Mouse (Mus musculus) midbrain, embryonic 13.5 days (tissue): ENCODE measurements at regions not wholly inside any gene's neighbourhood (a gene's known extent, or its start where the extent isn't known, plus 50 kb on each side); places are given as distances from the start of the nearest gene placed in this dataset.
"Not testable (repeated sequence)": the region's sequence is repeated elsewhere in the genome, so short reads cannot be mapped to it uniquely, and the experiment has no call there.

Experiments used
- ATAC-seq: fragments of 200-750 bp; cut with Nextera tagmentation; 2 replicates; pipeline ENCODE4 v1.8.0; 2017; ENCODE audit warnings: mild to moderate bottlenecking, moderate TSS enrichment, moderate library complexity
- H3K27ac ChIP-seq: fragments of 300-500 bp; sonication (generic); 2 replicates; pipeline ENCODE4 v1.5.1; 2015; ENCODE audit warnings: inconsistent platforms, mild to moderate bottlenecking, moderate library complexity
- H3K27me3 ChIP-seq: fragments of 300-500 bp; sonication (generic); 2 replicates; pipeline ENCODE4 v1.6.1; 2015; ENCODE audit warnings: mild to moderate bottlenecking, inconsistent platforms
- H3K36me3 ChIP-seq: fragments of 300-500 bp; sonication (generic); 2 replicates; pipeline ENCODE4 v1.6.1; 2015; ENCODE audit warnings: mild to moderate bottlenecking, inconsistent platforms
- H3K4me1 ChIP-seq: fragments of 300-500 bp; sonication (generic); replicated peaks from 2 replicates; pipeline ENCODE4 v1.6.1; 2015; ENCODE audit warnings: inconsistent platforms
- H3K4me2 ChIP-seq: fragments of 300-500 bp; sonication (generic); replicated peaks from 2 replicates; pipeline ENCODE4 v1.6.1; 2015; ENCODE audit warnings: moderate library complexity, mild to moderate bottlenecking, inconsistent platforms
- H3K4me3 ChIP-seq: fragments of 300-500 bp; sonication (generic); replicated peaks from 2 replicates; pipeline ENCODE4 v1.5.1; 2015; ENCODE audit warnings: mild to moderate bottlenecking, inconsistent platforms
- H3K9ac ChIP-seq: fragments of 300-500 bp; sonication (generic); replicated peaks from 2 replicates; pipeline ENCODE4 v1.6.1; 2015; ENCODE audit warnings: mild to moderate bottlenecking, inconsistent platforms
- H3K9me3 ChIP-seq: fragments of 300-500 bp; sonication (generic); 2 replicates; pipeline ENCODE4 v1.6.1; 2016; ENCODE audit warnings: mild to moderate bottlenecking, inconsistent platforms
- WGBS: fragments of 180-500 bp; shearing (Covaris S2); methylation state at CpG from one replicate; pipeline ENCODE4 v1.1.7; 2015; 5-methylcytosine and 5-hydroxymethylcytosine counted together

DNA sequence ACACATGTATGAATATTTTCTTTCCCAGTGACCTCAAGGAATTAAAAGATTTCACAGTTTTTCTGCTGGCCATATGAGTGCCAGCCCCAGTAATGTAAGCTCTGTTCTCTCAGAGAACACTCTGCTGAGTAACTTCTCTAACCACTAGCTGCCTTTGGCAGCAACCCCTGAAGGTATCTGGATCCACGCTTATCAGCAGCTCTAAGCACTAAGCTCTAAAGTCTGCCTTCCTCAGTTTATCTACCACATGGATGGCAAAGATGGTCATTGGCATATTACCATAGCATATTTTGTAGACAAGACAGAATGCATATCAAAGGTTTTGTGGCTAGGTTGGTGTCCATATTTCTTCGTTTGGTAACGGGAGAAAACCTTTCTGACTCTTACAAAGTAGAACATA, 592.3 kb upstream of the Chrm3 start:
- ATAC-seq = no peak
- WGBS = 93% methylated on average over 3 of the region's 3 CpGs

DNA sequence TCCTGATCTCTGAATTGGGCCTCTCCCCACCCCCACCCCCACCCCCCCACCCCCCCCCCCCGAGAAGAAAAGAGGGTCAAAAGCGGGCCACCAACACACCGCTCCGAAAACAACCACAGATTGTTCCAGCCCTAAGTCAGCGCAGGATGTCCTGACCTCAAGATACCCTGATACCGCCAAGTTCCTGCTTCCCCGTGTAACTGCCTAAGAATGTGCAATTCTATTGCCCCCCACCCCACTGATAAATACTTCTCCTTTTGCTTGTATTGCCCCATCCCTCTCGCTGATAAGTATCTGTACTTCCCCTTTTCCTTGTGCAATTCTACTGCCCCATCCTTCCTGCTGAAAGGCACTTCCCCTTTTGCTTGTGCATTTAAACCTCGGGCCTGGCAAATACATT, 590.0 kb upstream of the Chrm3 start:
- ATAC-seq, H3K9me3 ChIP-seq, H3K9ac ChIP-seq, H3K4me3 ChIP-seq, H3K27ac ChIP-seq, H3K4me1 ChIP-seq, H3K36me3 ChIP-seq, H3K27me3 ChIP-seq, H3K4me2 ChIP-seq: not testable (repeated sequence)
- 88% methylated on average over 8 of the region's 9 CpGs for WGBS

More for the DNA sequence above, 592.3 kb upstream of the Chrm3 start:
- H3K4me1 ChIP-seq = no peaks in the 10 kb centered on the region
- H3K4me3 ChIP-seq = no peak overlapping the region
- no peak overlapping the region for H3K9ac ChIP-seq
- no peaks in the 10 kb centered on the region for H3K27me3 ChIP-seq
- no peaks in the 10 kb centered on the region for H3K36me3 ChIP-seq
- H3K27ac ChIP-seq = no peak overlapping the region
- no peaks in the 10 kb centered on the region for H3K9me3 ChIP-seq
- H3K4me2 ChIP-seq = no peak overlapping the region

DNA sequence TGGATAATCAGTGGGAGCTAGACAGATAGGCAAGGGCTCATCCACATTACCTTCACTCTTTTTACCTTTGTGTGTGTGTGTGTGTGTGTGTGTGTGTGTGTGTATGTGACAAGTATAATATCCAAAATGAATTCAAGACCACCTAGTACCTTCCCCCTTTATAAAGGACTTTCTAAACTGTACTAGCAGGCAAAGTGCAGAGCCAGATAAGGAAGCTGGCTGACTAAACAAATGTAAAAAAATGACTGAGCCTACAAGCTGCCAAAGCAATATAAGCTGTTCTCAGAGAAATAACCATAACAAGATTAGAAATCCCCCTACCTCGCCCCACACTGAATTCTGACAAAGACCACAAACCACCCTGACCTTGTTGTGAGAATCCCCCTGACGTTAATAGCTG, 586.8 kb upstream of the Chrm3 start:
- Histone ChIP-seq H3K4me2 (no peak overlapping the region), H3K27ac (no peak overlapping the region), H3K27me3 (no peaks in the 10 kb centered on the region), H3K4me3 (no peak overlapping the region), H3K9me3 (no peaks in the 10 kb centered on the region), H3K9ac (no peak overlapping the region), H3K4me1 (no peaks in the 10 kb centered on the region), H3K36me3 (no peaks in the 10 kb centered on the region)
- WGBS = 69% methylated on average over 2 of the region's 2 CpGs
- no peak for ATAC-seq

DNA sequence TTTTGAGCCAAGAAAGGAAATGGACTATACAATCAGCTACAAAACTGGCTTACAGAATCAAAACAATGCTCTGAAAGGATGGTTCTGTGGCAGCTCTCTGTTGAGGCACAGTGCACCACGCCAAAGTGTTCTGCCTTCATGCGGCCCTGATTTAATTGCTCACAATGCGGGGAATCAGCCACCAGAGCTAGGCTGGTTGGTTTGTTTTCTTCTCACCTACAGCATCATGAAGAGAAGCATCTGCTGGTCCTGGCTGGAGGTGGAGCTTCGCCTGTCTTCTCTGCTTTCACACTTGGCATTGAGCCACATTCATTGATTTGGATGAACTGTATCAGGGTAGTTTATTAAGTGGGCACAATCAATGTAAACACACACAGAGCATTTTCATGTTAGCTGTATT, 583.2 kb upstream of the Chrm3 start:
- Histone ChIP-seq H3K4me3 (no peak overlapping the region), H3K9ac (no peak overlapping the region), H3K9me3 (no peaks in the 10 kb centered on the region), H3K27ac (no peak overlapping the region), H3K36me3 (no peaks in the 10 kb centered on the region), H3K4me2 (no peak overlapping the region), H3K27me3 (no peaks in the 10 kb centered on the region), H3K4me1 (no peaks in the 10 kb centered on the region)
- no peak for ATAC-seq
- WGBS = 77% methylated on average over 4 of the region's 4 CpGs

DNA sequence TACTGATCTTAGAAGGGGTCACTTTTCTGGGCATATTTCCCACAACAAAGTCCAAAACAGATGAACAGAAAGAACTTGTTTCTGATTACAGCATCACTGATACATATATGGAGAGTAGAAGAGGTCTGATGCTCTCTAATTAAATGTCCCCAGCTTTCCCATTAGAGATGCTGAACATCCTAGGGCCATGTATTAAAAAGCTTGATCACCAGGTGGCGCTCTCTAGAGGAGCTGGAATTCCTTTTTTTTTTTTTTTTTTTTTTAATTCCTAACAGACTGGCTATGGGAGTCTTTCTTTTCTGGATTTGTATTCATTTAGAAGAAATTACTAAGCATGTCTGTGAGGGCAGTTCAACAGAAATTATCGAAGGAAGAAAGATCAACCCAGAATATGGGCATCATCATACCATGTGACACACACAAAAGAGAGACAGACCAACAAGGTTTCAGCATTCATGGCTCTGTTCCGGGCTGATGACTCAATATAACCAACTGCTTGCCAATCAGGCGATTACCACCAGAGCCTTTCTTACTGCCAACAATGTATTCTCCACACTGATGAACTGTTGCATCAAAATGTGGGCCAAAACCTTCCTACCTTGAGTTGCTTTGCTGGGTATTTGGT, 581.5 kb upstream of the Chrm3 start:
- Histone ChIP-seq H3K36me3 (no peaks in the 10 kb centered on the region), H3K9me3 (no peaks in the 10 kb centered on the region), H3K4me3 (no peak overlapping the region), H3K27me3 (no peaks in the 10 kb centered on the region), H3K27ac (no peak overlapping the region), H3K4me1 (no peaks in the 10 kb centered on the region), H3K4me2 (no peak overlapping the region), H3K9ac (no peak overlapping the region)
- 0 out of 2 replicates have a peak, but pooled peaks have one; percentile 20 for ATAC-seq
- WGBS = 46% methylated on average over 4 of the region's 4 CpGs

DNA sequence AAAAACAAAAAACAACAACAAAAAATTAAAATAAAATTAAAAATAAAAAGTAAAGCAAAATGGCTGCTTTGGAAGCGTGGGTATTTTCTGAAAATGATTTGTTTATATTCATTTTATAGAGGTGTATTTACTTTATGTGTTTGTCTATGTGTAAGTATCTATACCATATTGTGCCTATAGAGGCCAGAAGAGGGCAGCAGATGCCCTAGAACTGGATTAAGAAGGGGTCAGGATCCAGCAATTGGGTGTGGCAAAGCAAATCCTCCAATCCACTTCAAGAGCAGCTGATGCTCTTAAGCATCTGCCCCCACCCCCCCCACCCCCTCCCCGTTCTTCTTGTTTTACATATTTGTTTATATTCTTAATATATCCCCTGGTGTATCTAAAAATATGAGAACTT, 577.6 kb upstream of the Chrm3 start:
- no peak for ATAC-seq
- 96% methylated on average over 2 of the region's 2 CpGs for WGBS

DNA sequence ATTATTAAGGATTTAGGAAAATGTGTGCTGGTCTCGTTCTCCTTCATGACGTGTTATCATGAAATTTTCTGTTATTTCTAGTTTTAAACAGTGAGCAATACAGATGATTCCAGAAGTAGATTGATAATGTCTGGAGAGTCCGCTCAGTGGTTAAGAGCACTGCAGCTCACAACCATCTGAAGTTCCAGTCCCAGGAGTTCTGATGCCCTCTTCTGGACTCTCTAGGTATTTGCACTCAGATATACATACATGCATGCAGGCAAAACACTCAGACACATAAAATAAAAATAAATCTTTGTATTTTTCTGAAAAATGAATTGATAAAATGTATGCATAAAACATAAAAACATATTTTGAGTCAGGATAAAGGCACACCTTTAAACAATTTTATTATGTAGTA, 570.1 kb upstream of the Chrm3 start:
- Histone ChIP-seq H3K27me3 (no peaks in the 10 kb centered on the region), H3K9ac (no peak overlapping the region), H3K4me1 (no peaks in the 10 kb centered on the region), H3K36me3 (no peaks in the 10 kb centered on the region), H3K4me2 (no peak overlapping the region), H3K4me3 (no peak overlapping the region), H3K27ac (no peak overlapping the region), H3K9me3 (no peaks in the 10 kb centered on the region)
- no peak for ATAC-seq
- WGBS = 94% methylated on average over 3 of the region's 3 CpGs

More for the DNA sequence above, 577.6 kb upstream of the Chrm3 start:
- Histone ChIP-seq H3K27ac (no peak overlapping the region), H3K27me3 (no peaks in the 10 kb centered on the region), H3K36me3 (no peaks in the 10 kb centered on the region), H3K9ac (no peak overlapping the region), H3K4me3 (no peak overlapping the region), H3K4me2 (no peak overlapping the region), H3K9me3 (no peaks in the 10 kb centered on the region), H3K4me1 (no peaks in the 10 kb centered on the region)

DNA sequence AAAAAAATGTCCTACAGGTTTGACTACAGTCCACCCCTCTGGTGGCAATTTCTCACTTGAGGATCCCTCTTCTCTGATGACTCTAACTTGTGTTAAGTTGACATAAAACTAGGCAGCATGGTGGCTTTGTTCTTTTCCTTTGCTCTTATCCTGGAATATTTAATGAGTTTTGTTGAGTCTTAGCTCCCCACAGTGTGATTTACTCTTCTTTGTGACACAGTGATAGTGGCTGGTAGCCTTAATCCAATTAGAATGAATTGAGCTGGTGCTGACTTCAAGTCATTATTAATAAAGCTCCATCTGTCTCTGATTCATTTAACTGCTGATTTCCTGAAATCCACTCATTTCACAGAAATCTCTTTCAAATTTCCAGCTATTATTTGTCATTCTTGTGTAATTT, 553.7 kb upstream of the Chrm3 start:
- no peak overlapping the region for H3K9ac ChIP-seq
- no peaks in the 10 kb centered on the region for H3K27me3 ChIP-seq
- no peak overlapping the region for H3K27ac ChIP-seq
- ATAC-seq = peak; percentile 62
- H3K9me3 ChIP-seq = no peaks in the 10 kb centered on the region
- H3K36me3 ChIP-seq = no peaks in the 10 kb centered on the region
- H3K4me2 ChIP-seq = no peak overlapping the region
- no peak overlapping the region for H3K4me3 ChIP-seq
- H3K4me1 ChIP-seq = no peaks in the 10 kb centered on the region

DNA sequence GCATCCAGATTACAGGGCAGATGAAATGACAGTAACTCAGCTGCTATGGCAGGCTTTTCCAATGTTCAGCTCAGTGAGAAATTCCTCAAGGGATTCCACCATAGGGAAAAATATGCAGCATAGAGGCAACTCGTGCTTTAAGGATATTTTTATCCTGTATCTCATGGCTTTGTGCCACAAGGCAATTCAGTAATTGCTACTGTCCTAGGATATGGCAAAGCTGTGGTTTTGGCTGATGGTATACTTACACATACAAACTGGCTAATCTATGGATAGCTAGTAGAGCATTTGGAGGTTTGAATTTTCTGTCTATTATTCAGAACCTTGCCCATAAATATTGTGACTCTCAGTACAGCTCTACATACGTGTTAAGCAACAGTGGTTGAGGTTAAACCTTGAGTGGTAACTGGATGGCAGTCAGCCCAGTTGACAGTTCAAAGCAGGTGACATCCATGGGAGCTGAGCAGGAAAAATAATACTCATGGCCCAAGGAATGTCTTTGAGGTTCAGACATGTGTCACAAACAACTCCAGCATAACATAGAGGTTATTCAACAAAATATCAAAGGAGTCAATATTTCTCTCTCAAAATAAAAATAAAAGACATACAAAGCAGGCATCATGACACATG, 548.6 kb upstream of the Chrm3 start:
- H3K4me1 ChIP-seq = no peaks in the 10 kb centered on the region
- H3K4me3 ChIP-seq = no peak overlapping the region
- H3K27me3 ChIP-seq = no peaks in the 10 kb centered on the region
- no peak overlapping the region for H3K4me2 ChIP-seq
- no peak for ATAC-seq
- H3K36me3 ChIP-seq = no peaks in the 10 kb centered on the region
- H3K9ac ChIP-seq = no peak overlapping the region
- H3K27ac ChIP-seq = no peak overlapping the region
- no peaks in the 10 kb centered on the region for H3K9me3 ChIP-seq
- WGBS = 48% methylated on average over 2 of the region's 2 CpGs

DNA sequence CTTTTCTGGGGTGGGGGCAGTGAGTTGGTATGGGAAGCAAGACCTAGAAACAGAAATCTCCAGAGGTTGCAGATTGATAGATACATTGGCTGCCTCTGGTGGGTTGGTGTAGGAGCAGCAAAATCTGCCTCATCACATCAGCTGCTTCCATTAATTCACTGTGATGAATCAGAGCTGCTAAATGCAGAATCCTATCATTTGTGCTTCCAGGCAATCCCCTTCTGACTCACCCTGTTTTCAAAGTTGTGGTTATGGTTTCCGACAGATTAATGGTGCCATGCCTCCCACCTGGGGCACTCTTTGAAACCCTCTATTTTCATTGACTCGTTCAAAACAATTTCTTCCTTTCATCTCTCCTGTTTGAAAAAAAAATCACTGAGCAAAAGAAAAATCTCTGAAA, 507.2 kb upstream of the Chrm3 start:
- H3K4me3 ChIP-seq = no peak overlapping the region
- no peaks in the 10 kb centered on the region for H3K4me1 ChIP-seq
- no peak overlapping the region for H3K27ac ChIP-seq
- H3K27me3 ChIP-seq = no peaks in the 10 kb centered on the region
- no peak for ATAC-seq
- 73% methylated on average over 2 of the region's 2 CpGs for WGBS
- H3K9me3 ChIP-seq = no peaks in the 10 kb centered on the region
- H3K4me2 ChIP-seq = no peak overlapping the region
- H3K9ac ChIP-seq = no peak overlapping the region
- H3K36me3 ChIP-seq = no peaks in the 10 kb centered on the region

DNA sequence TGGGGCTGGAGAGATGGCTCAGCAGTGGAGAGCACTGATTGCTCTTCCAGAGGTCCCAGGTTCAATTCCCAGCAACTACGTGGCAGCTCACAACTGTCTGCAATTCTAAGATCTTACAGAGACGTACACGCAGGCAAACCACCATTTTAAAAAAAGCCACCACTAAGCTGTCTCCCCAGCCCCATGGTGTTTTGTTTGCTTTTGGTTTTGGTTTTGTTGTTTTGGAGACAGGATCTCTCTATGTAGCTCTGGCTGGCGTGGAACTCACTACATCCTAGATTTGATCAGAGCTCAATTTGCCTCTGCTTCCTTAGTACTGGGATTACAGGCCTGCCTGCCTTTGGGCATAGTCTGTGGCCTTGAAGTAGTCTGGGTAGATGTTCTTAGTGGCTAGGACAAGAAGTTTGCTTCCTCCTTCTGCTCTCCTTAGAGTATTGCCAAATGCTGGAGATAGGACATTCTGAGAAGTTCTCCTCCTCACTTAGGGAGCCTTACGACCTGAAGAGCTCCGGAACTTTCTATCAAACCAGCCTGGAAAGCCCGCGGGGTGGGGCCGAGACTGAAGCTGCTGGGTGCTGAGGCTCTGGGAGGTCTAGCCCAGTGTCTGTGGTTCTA, 495.4 kb upstream of the Chrm3 start:
- WGBS = 97% methylated on average over 9 of the region's 9 CpGs
- H3K9me3 ChIP-seq, H3K27ac ChIP-seq, ATAC-seq, H3K4me1 ChIP-seq, H3K9ac ChIP-seq, H3K4me2 ChIP-seq, H3K4me3 ChIP-seq, H3K36me3 ChIP-seq, H3K27me3 ChIP-seq: not testable (repeated sequence)

DNA sequence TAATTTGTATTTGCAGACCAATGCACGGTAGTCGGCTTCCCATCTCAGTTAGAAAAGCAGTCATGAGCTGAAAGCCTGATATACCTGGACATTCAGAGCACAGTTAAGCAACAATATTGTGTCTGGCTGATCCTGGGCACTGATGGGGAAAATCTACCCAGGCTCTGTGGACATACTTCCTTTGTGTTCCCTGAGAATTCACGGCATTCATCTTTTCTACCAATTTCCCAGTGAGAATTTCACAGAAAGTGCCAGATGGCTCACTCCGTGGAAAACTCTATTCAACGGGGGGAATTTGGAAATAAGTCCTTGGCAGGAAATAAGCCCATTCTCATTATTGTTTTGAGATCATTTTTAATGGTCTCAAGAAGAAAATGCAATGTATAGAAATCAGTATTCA, 484.6 kb upstream of the Chrm3 start:
- Histone ChIP-seq H3K27ac (no peak overlapping the region), H3K36me3 (no peaks in the 10 kb centered on the region), H3K27me3 (no peaks in the 10 kb centered on the region), H3K4me2 (no peak overlapping the region), H3K4me3 (no peak overlapping the region), H3K4me1 (no peaks in the 10 kb centered on the region), H3K9me3 (no peaks in the 10 kb centered on the region), H3K9ac (no peak overlapping the region)
- no peak for ATAC-seq
- WGBS = 55% methylated on average over 5 of the region's 5 CpGs
